In the genomic region with DNA sequence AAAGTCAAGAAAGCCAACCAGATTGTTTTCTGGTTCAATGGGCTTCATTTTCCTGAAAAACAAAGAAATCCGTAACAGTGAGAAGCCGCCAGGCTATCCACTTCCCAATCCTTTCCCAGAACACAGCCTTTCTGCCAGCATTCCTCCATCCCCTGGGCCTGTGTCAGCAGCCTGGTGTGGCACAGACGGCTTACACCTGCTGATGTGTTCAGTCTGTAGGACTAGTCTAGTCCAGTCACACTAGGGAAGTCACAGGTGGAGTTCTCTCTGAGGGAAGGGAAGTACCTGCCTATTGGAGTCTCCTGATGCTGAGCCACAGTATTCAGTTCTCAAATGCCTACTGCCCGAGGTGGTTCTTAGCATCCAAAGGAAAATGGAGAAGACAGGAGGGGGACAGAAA, we compare ENCODE assay signal across 19 mouse cellular contexts.
A peak's percentile ranks its signal among the peaks of the same experiment; 100 is the strongest.
DNase-seq lines count a peak whose midpoint lies in the region; ATAC-seq lines count a peak whose summit lies in the region.
"Had no signal": no experiment of that assay in that cellular context is flagged by ENCODE, and none has a peak within 500 bp of the region (broad histone marks: within the 10 kb centered on the region; RNA-seq: fewer than 3 reads in every experiment).

No protein-coding gene starts in this region.

- no peak for ATAC-seq in hindbrain, embryonic 15.5 days (ENCODE audit: low FRiP score, low read depth)
- no peak for ATAC-seq in midbrain, embryonic 16.5 days
- ATAC-seq: lung, postnatal 0 days had no signal

- H3K9ac ChIP-seq in hindbrain, embryonic 15.5 days, result peak overlapping the region; percentile 27; the same call in 1 of the 2 replicates
- H3K9ac ChIP-seq in midbrain, embryonic 16.5 days (ENCODE audit: low read depth, low read length), result 0 out of 2 replicates have a peak overlapping the region, but pooled peaks have one; percentile 17
- H3K9ac ChIP-seq: forebrain, embryonic 12.5 days; limb, embryonic 13.5 days; liver, embryonic 14.5 days had no signal

- H3K4me1 ChIP-seq in hindbrain, embryonic 15.5 days (replicated peaks), result peaks cover 18% of the 10 kb centered on the region
- peaks cover 17% of the 10 kb centered on the region for H3K4me1 ChIP-seq in hindbrain, embryonic 10.5 days (replicated peaks)
- H3K4me1 ChIP-seq in midbrain, embryonic 16.5 days (ENCODE audit: control insufficient read depth, insufficient read depth, low read length), result peaks cover 9% of the 10 kb centered on the region
- H3K4me1 ChIP-seq: heart, embryonic 10.5 days; limb, embryonic 13.5 days; megakaryocyte, embryonic 14.5 days had no signal

- no peaks in the 10 kb centered on the region for H3K9me3 ChIP-seq in hindbrain, embryonic 15.5 days
- H3K9me3 ChIP-seq in hindbrain, embryonic 10.5 days, result no peaks in the 10 kb centered on the region
- no peaks in the 10 kb centered on the region for H3K9me3 ChIP-seq in midbrain, embryonic 16.5 days (replicated peaks; ENCODE audit: control insufficient read depth, low read length, poor library complexity, severe bottlenecking)
- H3K9me3 ChIP-seq: forebrain, embryonic 12.5 days; heart, embryonic 10.5 days; limb, embryonic 13.5 days had no signal

- H3K4me3 ChIP-seq in hindbrain, embryonic 15.5 days, result peak overlapping the region; percentile 42
- no peak overlapping the region for H3K4me3 ChIP-seq in hindbrain, embryonic 10.5 days
- peak overlapping the region; percentile 16 for H3K4me3 ChIP-seq in midbrain, embryonic 16.5 days (ENCODE audit: low read depth, low read length)
- H3K4me3 ChIP-seq: forebrain, embryonic 12.5 days; heart, embryonic 10.5 days; limb, embryonic 13.5 days; megakaryocyte, embryonic 14.5 days had no signal

- WGBS in hindbrain, embryonic 15.5 days, result 51% methylated on average over 4 of the region's 4 CpGs
- WGBS in hindbrain, embryonic 10.5 days, result 62% methylated on average over 4 of the region's 4 CpGs
- WGBS in midbrain, embryonic 16.5 days, result 55% methylated on average over 4 of the region's 4 CpGs

- H3K27me3 ChIP-seq in hindbrain, embryonic 15.5 days, result no peaks in the 10 kb centered on the region
- H3K27me3 ChIP-seq in hindbrain, embryonic 10.5 days (ENCODE audit: insufficient read depth, poor library complexity, severe bottlenecking), result no peaks in the 10 kb centered on the region
- H3K27me3 ChIP-seq in midbrain, embryonic 16.5 days (ENCODE audit: control insufficient read depth, insufficient read depth, low read depth, low read length), result no peaks in the 10 kb centered on the region
- H3K27me3 ChIP-seq: forebrain, embryonic 12.5 days; megakaryocyte, embryonic 14.5 days had no signal

- no peaks in the 10 kb centered on the region for H3K36me3 ChIP-seq in hindbrain, embryonic 15.5 days
- no peaks in the 10 kb centered on the region for H3K36me3 ChIP-seq in hindbrain, embryonic 10.5 days
- H3K36me3 ChIP-seq in midbrain, embryonic 16.5 days (ENCODE audit: control insufficient read depth, insufficient read depth, low read length), result no peaks in the 10 kb centered on the region
- H3K36me3 ChIP-seq: forebrain, embryonic 12.5 days; heart, embryonic 10.5 days; limb, embryonic 13.5 days had no signal

- no peak for DNase-seq in hindbrain, embryonic 10.5 days (ENCODE audit: low spot score)
- peak; percentile 49 to 59 for DNase-seq in cerebellum, adult 18-20 months
- DNase-seq in cerebellum, postnatal 10 days, result peak; percentile 32 to 52
- DNase-seq in lung, postnatal 25 days (ENCODE audit: low spot score), result no peak
- no peak for DNase-seq in layer of hippocampus, adult 18-20 months (ENCODE audit: low spot score in 2 of 2)
- DNase-seq: adrenal gland, postnatal 10 days; gastrocnemius, postnatal 36 days; heart, postnatal 10 days; kidney, postnatal 4 days; layer of hippocampus, postnatal 36 days; right cerebral cortex, postnatal 25 days had no signal

- H3K4me2 ChIP-seq in hindbrain, embryonic 15.5 days, result peak overlapping the region; percentile 59
- H3K4me2 ChIP-seq in midbrain, embryonic 16.5 days (ENCODE audit: low read length), result peak overlapping the region; percentile 40
- H3K4me2 ChIP-seq: forebrain, embryonic 12.5 days; limb, embryonic 13.5 days had no signal

- H3K27ac ChIP-seq in hindbrain, embryonic 15.5 days (replicated peaks), result peak overlapping the region; percentile 51
- H3K27ac ChIP-seq in hindbrain, embryonic 10.5 days, result no peak overlapping the region
- no peak overlapping the region for H3K27ac ChIP-seq in midbrain, embryonic 16.5 days (ENCODE audit: low read length)
- H3K27ac ChIP-seq: forebrain, embryonic 12.5 days; heart, embryonic 10.5 days; limb, embryonic 13.5 days; liver, embryonic 14.5 days had no signal

Comparison
In these comparisons a context has a peak if more than half of its experiments do, and no peak if none do; other contexts are left out.
1. DNase-seq: peak in cerebellum, adult 18-20 months (2 of 2) and cerebellum, postnatal 10 days (2 of 2); none in hindbrain, embryonic 10.5 days (single experiment), lung, postnatal 25 days (single experiment) and layer of hippocampus, adult 18-20 months (0 of 2).